Mouse (Mus musculus) brain, embryonic 14.5 days (tissue): Measurements from ENCODE around the gene Tmem30b. TPM values are rescaled to one million over a fixed set of nuclear protein-coding genes. Genes with fewer than 3 reads are reported as not detected.
"Not testable (repeated sequence)": the region's sequence is repeated elsewhere in the genome, so short reads cannot be mapped to it uniquely, and the experiment has no call there.

ENCODE experiments used
- DNase-seq: peaks from one replicate; pipeline ENCODE4 v3.0.0-alpha.2; 2011; ENCODE audit warnings: low read depth
- CTCF ChIP-seq: fragments of 200-500 bp; IDR thresholded peaks from 2 replicates; pipeline ENCODE4 v1.5.1; 2012; ENCODE audit warnings: inconsistent platforms, mild to moderate bottlenecking, moderate library complexity, borderline replicate concordance; ENCODE audit not compliant: insufficient read depth, insufficient read length; ENCODE audit errors: extremely low read depth
- POLR2A ChIP-seq: fragments of 200-500 bp; IDR thresholded peaks from 2 replicates; pipeline ENCODE4 v1.6.1; 2012; ENCODE audit warnings: mild to moderate bottlenecking, inconsistent platforms, borderline replicate concordance; ENCODE audit not compliant: poor library complexity, insufficient read depth, insufficient read length, severe bottlenecking; ENCODE audit errors: extremely low read depth
- polyA plus RNA-seq: library from polyadenylated mRNA; depleted of rRNA; stranded (reverse); fragments of >200 nt; gene quantifications from 2 replicates; pipeline ENCODE4 v1.2.3, GENCODE M21; 2012

Tmem30b gene
- polyA plus RNA-seq, 1 experiment: 0.37 TPM

GRCm38 (mm10) chr12:73554155-73554554, 8.0 kb upstream of the Tmem30b start:
- TF ChIP-seq POLR2A: no peak
- peak; percentile 75; the same call in 1 of the 2 replicates for TF ChIP-seq CTCF
- DNase-seq: peak; percentile 90

GRCm38 (mm10) chr12:73548259-73548658, 2.1 kb upstream of the Tmem30b start:
- no peak for DNase-seq
- TF ChIP-seq CTCF (no peak), POLR2A (no peak)

- TF ChIP-seq CTCF (no peak), POLR2A (no peak)
- no peak for DNase-seq
Observed at GRCm38 (mm10) chr12:73547646-73548045, 1.5 kb upstream of the Tmem30b start.

- DNase-seq: peak; percentile 53
- TF ChIP-seq POLR2A: no peak
- no peak for TF ChIP-seq CTCF
Observed at GRCm38 (mm10) chr12:73545672-73546085, 513 bp downstream of the Tmem30b start.

- no peak for DNase-seq
- TF ChIP-seq CTCF (no peak), POLR2A (no peak)
Observed at GRCm38 (mm10) chr12:73544736-73545671, 1.2 kb downstream of the Tmem30b start.

- DNase-seq: no peak
- no peak for TF ChIP-seq POLR2A
- TF ChIP-seq CTCF: no peak
Observed at GRCm38 (mm10) chr12:73543191-73543590, 3.0 kb downstream of the Tmem30b start.

GRCm38 (mm10) chr12:73540402-73540801, 5.8 kb downstream of the Tmem30b start:
- no peak for DNase-seq
- no peak for TF ChIP-seq POLR2A
- TF ChIP-seq CTCF: no peak

GRCm38 (mm10) chr12:73539151-73539550, 7.0 kb downstream of the Tmem30b start:
- TF ChIP-seq CTCF (no peak), POLR2A (no peak)
- peak; percentile 52 for DNase-seq

GRCm38 (mm10) chr12:73538139-73538508, 8.1 kb downstream of the Tmem30b start:
- not testable (repeated sequence) for DNase-seq

- DNase-seq: no peak
- TF ChIP-seq POLR2A (no peak), CTCF (no peak)
Observed at GRCm38 (mm10) chr12:73537499-73538138, 8.6 kb downstream of the Tmem30b start.

- DNase-seq: peak; percentile 80
- peak; percentile 54; the same call in 1 of the 2 replicates for TF ChIP-seq CTCF
- no peak for TF ChIP-seq POLR2A
Observed at GRCm38 (mm10) chr12:73534591-73534990, 11.6 kb downstream of the Tmem30b start.

GRCm38 (mm10) chr12:73531889-73532479, 14.2 kb downstream of the Tmem30b start:
- TF ChIP-seq CTCF: no peak
- no peak for TF ChIP-seq POLR2A
- no peak for DNase-seq

GRCm38 (mm10) chr12:73529590-73529989, 16.6 kb downstream of the Tmem30b start:
- DNase-seq: no peak
- no peak for TF ChIP-seq POLR2A

- no peak for TF ChIP-seq CTCF
- no peak for TF ChIP-seq POLR2A
- DNase-seq: no peak
Observed at GRCm38 (mm10) chr12:73529131-73529530, 17.1 kb downstream of the Tmem30b start.

- not testable (repeated sequence) for DNase-seq
Observed at GRCm38 (mm10) chr12:73528142-73528541, 18.1 kb downstream of the Tmem30b start.
